Mouse (Mus musculus) testis, postnatal 14 days (tissue): ENCODE measurements around the gene Cep78.

Experiments used
- DNase-seq: peaks from one replicate; pipeline ENCODE4 v3.0.0; 2021; ENCODE audit warnings: low spot score

The Cep78 gene

DNA sequence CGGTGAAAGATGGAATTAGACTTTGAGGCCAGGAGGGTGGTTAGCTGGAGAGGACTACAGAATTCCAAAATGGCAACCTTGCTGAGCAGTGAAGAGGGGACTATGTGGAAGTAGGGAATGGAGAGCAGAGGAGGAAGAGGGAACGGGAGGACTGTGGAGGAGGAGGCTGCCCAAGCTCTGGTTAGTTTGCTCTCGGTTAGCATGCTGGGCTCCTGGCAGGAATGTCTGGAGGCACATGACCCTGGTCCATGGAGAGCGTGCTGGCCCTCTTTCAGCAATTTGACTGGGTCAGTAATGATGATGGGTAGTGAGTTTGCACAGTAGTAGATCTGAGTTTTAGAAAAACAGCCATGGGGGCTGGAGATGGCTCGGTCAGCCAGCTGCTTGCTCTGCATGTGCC is 76.8 kb downstream of the Cep78 start:
- no peak for DNase-seq
